ENCODE assay signal across 8 mouse cellular contexts in genomic region chr17:13683027-13683410, GRCm38 (mm10).
DNase-seq lines count a peak whose midpoint lies in the region; ATAC-seq and TF ChIP-seq lines count a peak whose summit lies in the region.

No protein-coding gene starts in this region.

- ATAC-seq in lung, postnatal 0 days: no peak
- no peak for ATAC-seq in limb, embryonic 11.5 days (ENCODE audit: insufficient number of reproducible peaks, low FRiP score, low TSS enrichment, low read depth)

- no peaks in the 10 kb centered on the region for H3K27me3 ChIP-seq in lung, postnatal 0 days (replicated peaks; ENCODE audit: insufficient read depth, low read length)
- H3K27me3 ChIP-seq in limb, embryonic 11.5 days (ENCODE audit: control insufficient read depth, insufficient read depth, low read length): no peaks in the 10 kb centered on the region

- peak overlapping the region; percentile 30 for H3K9ac ChIP-seq in lung, postnatal 0 days (replicated peaks; ENCODE audit: low read depth)
- H3K9ac ChIP-seq in limb, embryonic 11.5 days (ENCODE audit: low read length): no peak overlapping the region

- H3K4me3 ChIP-seq in lung, postnatal 0 days (ENCODE audit: low read depth, low read length): peak overlapping the region; percentile 32
- H3K4me3 ChIP-seq in embryonic fibroblast, embryonic 13.5 days (ENCODE audit: insufficient read depth, low read length): peak overlapping the region; percentile 33
- no peak overlapping the region for H3K4me3 ChIP-seq in limb, embryonic 11.5 days (ENCODE audit: low read depth, low read length)
- 0 out of 2 replicates have a peak overlapping the region, but pooled peaks have one; percentile 3 for H3K4me3 ChIP-seq in olfactory bulb, adult 2 months (ENCODE audit: insufficient read depth, low read depth, low read length)

- WGBS in lung, postnatal 0 days: 39% methylated on average over 4 of the region's 4 CpGs
- 42% methylated on average over 4 of the region's 4 CpGs for WGBS in limb, embryonic 11.5 days
- 66% methylated on average over 4 of the region's 4 CpGs for WGBS in olfactory bulb, adult 2 months

- no peak for TF ChIP-seq POLR2A in embryonic fibroblast, embryonic 13.5 days (IDR thresholded peaks at IDR 0.05; ENCODE audit: low read depth, low read length)
- no peak for TF ChIP-seq POLR2A in olfactory bulb, adult 2 months (IDR thresholded peaks at IDR 0.05; ENCODE audit: insufficient read depth, low read depth, low read length)

- H3K4me2 ChIP-seq in lung, postnatal 0 days (replicated peaks; ENCODE audit: low read depth, low read length): peak overlapping the region; percentile 47
- no peak overlapping the region for H3K4me2 ChIP-seq in limb, embryonic 11.5 days (ENCODE audit: low read depth, severe bottlenecking)

- H3K36me3 ChIP-seq in lung, postnatal 0 days (ENCODE audit: insufficient read depth, low read length): no peaks in the 10 kb centered on the region
- no peaks in the 10 kb centered on the region for H3K36me3 ChIP-seq in limb, embryonic 11.5 days (ENCODE audit: control insufficient read depth, insufficient read depth, low read length)

- H3K27ac ChIP-seq in lung, postnatal 0 days (ENCODE audit: low read length): peak overlapping the region; percentile 96
- H3K27ac ChIP-seq in embryonic fibroblast, embryonic 13.5 days (ENCODE audit: insufficient read depth, low read length): peak overlapping the region; percentile 76
- H3K27ac ChIP-seq in limb, embryonic 11.5 days (replicated peaks; ENCODE audit: low read depth, low read length): peak overlapping the region; percentile 33; the same call in 1 of the 2 replicates
- no peak overlapping the region for H3K27ac ChIP-seq in olfactory bulb, adult 2 months (ENCODE audit: insufficient read depth, low read depth, low read length)

- no peaks in the 10 kb centered on the region for H3K9me3 ChIP-seq in lung, postnatal 0 days (ENCODE audit: low read length)
- H3K9me3 ChIP-seq in limb, embryonic 11.5 days (ENCODE audit: control insufficient read depth, low read length): no peaks in the 10 kb centered on the region; the same call in 1 of the 2 replicates

- intact Hi-C loops in left cerebral cortex, postnatal 14 days (cut with DNase I): loop anchor here (5.0 kb wide), 1 partner anchor 74 kb away; no protein-coding TSS in a partner anchor

- H3K4me1 ChIP-seq in lung, postnatal 0 days (ENCODE audit: insufficient read depth, low read depth, low read length): no peaks in the 10 kb centered on the region; the same call in 1 of the 2 replicates
- peaks cover 15% of the 10 kb centered on the region; the same call in 1 of the 2 replicates for H3K4me1 ChIP-seq in embryonic fibroblast, embryonic 13.5 days (ENCODE audit: control insufficient read depth, insufficient read depth, low read length)
- H3K4me1 ChIP-seq in limb, embryonic 11.5 days (ENCODE audit: control insufficient read depth, insufficient read depth, low read length): 0 out of 2 replicates have a peak, but pooled peaks cover 6% of the 10 kb centered on the region
- H3K4me1 ChIP-seq in olfactory bulb, adult 2 months (ENCODE audit: control insufficient read depth, insufficient read depth, low read length): peaks cover 20% of the 10 kb centered on the region

- TF ChIP-seq EP300 in lung, postnatal 0 days (IDR thresholded peaks at IDR 0.05): no peak

- no peak for DNase-seq in lung, postnatal 0 days (ENCODE audit: low spot score)
- no peak for DNase-seq in lung, postnatal 36 days
- DNase-seq in limb, embryonic 11.5 days (ENCODE audit: low spot score): no peak
- DNase-seq in adrenal gland, adult 18-20 months (ENCODE audit: low spot score in 2 of 2): no peak
- DNase-seq in c-Kit-positive CD71-positive TER-119-positive erythroid progenitor cells, embryonic 14.5 days (ENCODE audit: low spot score): no peak
- DNase-seq in left cerebral cortex, postnatal 14 days (ENCODE audit: low spot score in 2 of 2): no peak

- no peak for TF ChIP-seq CTCF in lung, postnatal 0 days (IDR thresholded peaks at IDR 0.05)
- TF ChIP-seq CTCF in embryonic fibroblast, embryonic 13.5 days (IDR thresholded peaks at IDR 0.05; ENCODE audit: borderline replicate concordance, insufficient read depth, low read length): no peak
- TF ChIP-seq CTCF in olfactory bulb, adult 2 months (IDR thresholded peaks at IDR 0.05; ENCODE audit: insufficient read depth, low read depth, low read length): no peak
